Mouse (Mus musculus) midbrain, postnatal 0 days (tissue): ENCODE data around the gene Tmem88. TPM values are rescaled to one million over a fixed set of nuclear protein-coding genes. Genes with fewer than 3 reads are reported as not detected.

Source experiments
- ATAC-seq: fragments of 200-750 bp; cut with Nextera tagmentation; 2 replicates; pipeline ENCODE4 v1.8.0; 2017; ENCODE audit warnings: moderate number of reproducible peaks, mild to moderate bottlenecking, moderate TSS enrichment, moderate library complexity; ENCODE audit not compliant: low FRiP score
- DNase-seq: peaks from one replicate; pipeline ENCODE4 v3.0.0-alpha.2; 2015; ENCODE audit warnings: low spot score
- H3K27ac ChIP-seq: fragments of 300-500 bp; sonication (generic); 2 replicates; pipeline ENCODE4 v1.5.1; 2014; ENCODE audit warnings: low read depth, mild to moderate bottlenecking, low read length, mixed read lengths
- H3K27me3 ChIP-seq: fragments of 300-500 bp; sonication (generic); 2 replicates; pipeline ENCODE4 v1.6.1; 2014; ENCODE audit warnings: low read length, control low read depth, mixed read lengths; ENCODE audit not compliant: insufficient read depth
- H3K36me3 ChIP-seq: fragments of 300-500 bp; sonication (generic); 2 replicates; pipeline ENCODE4 v1.6.1; 2014; ENCODE audit warnings: low read length, control low read depth, mixed read lengths; ENCODE audit not compliant: insufficient read depth
- H3K4me1 ChIP-seq: fragments of 300-500 bp; sonication (generic); 2 replicates; pipeline ENCODE4 v1.6.1; 2014; ENCODE audit warnings: mild to moderate bottlenecking, control low read depth, antibody characterized with exemption, low read length, mixed read lengths; ENCODE audit not compliant: insufficient read depth
- H3K4me2 ChIP-seq: fragments of 300-500 bp; sonication (generic); 2 replicates; pipeline ENCODE4 v1.6.1; 2014; ENCODE audit warnings: low read depth, mild to moderate bottlenecking, low read length, mixed read lengths; ENCODE audit not compliant: poor library complexity, severe bottlenecking
- H3K4me3 ChIP-seq: fragments of 300-500 bp; sonication (generic); 2 replicates; pipeline ENCODE4 v1.5.1; 2014; ENCODE audit warnings: low read depth, mild to moderate bottlenecking, low read length, moderate library complexity
- H3K9ac ChIP-seq: fragments of 300-500 bp; sonication (generic); replicated peaks from 2 replicates; pipeline ENCODE4 v1.6.1; 2014; ENCODE audit warnings: mild to moderate bottlenecking, low read length, moderate library complexity, mixed read lengths; ENCODE audit not compliant: poor library complexity, severe bottlenecking
- H3K9me3 ChIP-seq: fragments of 300-500 bp; sonication (generic); 2 replicates; pipeline ENCODE4 v1.6.1; 2016; ENCODE audit warnings: low read length, control low read depth
- CTCF ChIP-seq: IDR thresholded peaks from 2 replicates; pipeline ENCODE4 v1.5.1; 2016; ENCODE audit warnings: antibody characterized with exemption, mild to moderate bottlenecking
- WGBS: fragments of 180-500 bp; shearing (Covaris S2); extraction: QIAGEN DNeasy Blood & Tissue Kit; methylation state at CpG from one replicate; pipeline ENCODE4 v1.1.7; 2014; 5-methylcytosine and 5-hydroxymethylcytosine counted together
- polyA plus RNA-seq: library from polyadenylated mRNA; unstranded; fragments of >200 nt; fragmentation: Nextera tagmentation; extraction: Ambion mirVana; gene quantifications from 2 replicates; pipeline ENCODE4 v1.2.1, GENCODE M21; 2015
- total RNA-seq: library from RNA; depleted of rRNA; stranded (reverse); fragments of >200 nt; gene quantifications from 2 replicates; pipeline ENCODE4 v1.2.3, GENCODE M21; 2014

Gene Tmem88
- total and polyA plus RNA-seq, 2 experiments from 2014 or later: 5.7 to 5.8 TPM

- H3K27ac ChIP-seq: no peak overlapping the region
- 41% methylated on average over 11 of the region's 11 CpGs for whole genome bisulfite sequencing
Observed at GRCm38 (mm10) chr11:69431829-69432639, 34.0 kb upstream of the Tmem88 start.

DNA sequence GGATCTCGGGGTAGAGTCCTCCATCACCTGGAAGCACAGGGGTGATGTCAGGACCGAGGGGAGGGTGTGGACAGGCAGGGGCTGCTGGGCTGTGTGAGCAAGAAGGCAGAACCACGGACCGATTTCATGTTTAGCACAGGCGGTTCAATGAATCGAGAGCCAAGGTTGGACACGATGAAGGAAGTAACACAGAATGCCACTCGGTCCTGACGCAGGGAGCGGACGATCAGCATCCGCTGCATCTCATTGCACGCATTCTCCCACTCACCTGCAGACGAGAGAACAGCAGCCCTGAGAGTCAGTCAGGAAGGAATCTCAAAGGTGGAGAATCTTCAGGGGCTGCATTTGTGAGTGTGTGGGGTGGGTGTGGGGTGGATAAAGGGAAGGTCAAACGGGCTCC lies 32.6 kb upstream of the Tmem88 start:
- H3K27ac ChIP-seq: no peak overlapping the region
- no peak overlapping the region for H3K4me2 ChIP-seq
- no peak for DNase-seq
- H3K36me3 ChIP-seq: no peaks in the 10 kb centered on the region
- no peak overlapping the region for H3K4me3 ChIP-seq
- no peak for ATAC-seq
- H3K27me3 ChIP-seq: no peaks in the 10 kb centered on the region
- no peak overlapping the region for H3K9ac ChIP-seq
- H3K9me3 ChIP-seq: no peaks in the 10 kb centered on the region
- no peaks in the 10 kb centered on the region for H3K4me1 ChIP-seq
- WGBS: 88% methylated on average over 15 of the region's 15 CpGs
- no peak for TF ChIP-seq CTCF

More at GRCm38 (mm10) chr11:69431829-69432639, 34.0 kb upstream of the Tmem88 start:
- H3K4me1 ChIP-seq: no peaks in the 10 kb centered on the region
- no peaks in the 10 kb centered on the region for H3K9me3 ChIP-seq
- peak; percentile 80 for ATAC-seq
- H3K9ac ChIP-seq: no peak overlapping the region
- no peak overlapping the region for H3K4me2 ChIP-seq
- peak; percentile 95 for DNase-seq
- no peaks in the 10 kb centered on the region for H3K36me3 ChIP-seq
- H3K4me3 ChIP-seq: no peak overlapping the region
- no peaks in the 10 kb centered on the region for H3K27me3 ChIP-seq
- peak; percentile 86 for TF ChIP-seq CTCF

DNA sequence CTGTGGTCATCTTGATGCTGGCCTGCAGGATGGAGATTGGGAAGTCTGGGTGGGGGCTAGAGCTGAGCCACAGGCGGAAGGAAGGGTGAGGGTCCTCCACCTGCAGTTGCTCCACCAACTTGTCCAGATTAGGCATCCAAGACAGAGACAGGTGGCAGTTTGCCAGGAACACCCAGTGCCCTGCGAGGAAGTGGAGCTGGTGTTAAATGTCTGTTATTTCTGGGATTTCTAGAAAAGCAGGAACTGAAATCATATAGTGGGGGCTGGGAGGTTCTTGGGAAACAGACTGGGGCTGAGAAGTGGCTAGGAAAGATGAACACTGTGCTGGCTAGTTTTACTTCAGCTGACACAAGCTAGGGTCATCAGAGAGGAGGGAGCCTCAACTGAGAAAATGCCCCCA lies 31.3 kb upstream of the Tmem88 start:
- Histone ChIP-seq H3K4me2 (no peak overlapping the region), H3K9me3 (no peaks in the 10 kb centered on the region), H3K27me3 (no peaks in the 10 kb centered on the region), H3K4me1 (no peaks in the 10 kb centered on the region), H3K36me3 (no peaks in the 10 kb centered on the region), H3K4me3 (no peak overlapping the region), H3K27ac (no peak overlapping the region), H3K9ac (no peak overlapping the region)
- no peak for ATAC-seq
- 43% methylated on average over 2 of the region's 2 CpGs for WGBS
- no peak for DNase-seq
- no peak for TF ChIP-seq CTCF

DNA sequence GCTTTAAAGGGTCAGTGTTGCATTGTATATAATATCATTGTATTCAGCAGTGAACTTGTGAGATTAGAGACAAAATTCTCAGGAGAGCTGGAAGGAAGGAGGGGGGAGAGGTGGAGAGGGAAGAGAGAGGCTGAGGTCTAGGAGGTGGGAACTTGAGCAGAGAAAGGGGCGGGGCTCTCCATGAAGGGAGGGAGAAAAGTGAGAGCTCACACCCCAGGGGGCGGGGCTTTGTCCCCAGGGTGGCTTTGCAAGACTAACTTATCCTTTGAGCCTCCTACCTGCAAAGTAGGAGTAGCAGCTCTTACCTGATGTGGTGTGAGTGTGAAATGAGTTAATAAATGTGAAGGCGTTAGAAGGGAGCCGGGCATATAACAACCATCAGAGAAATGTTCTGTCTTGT lies 30.7 kb upstream of the Tmem88 start:
- WGBS: 31% methylated on average over 4 of the region's 4 CpGs
- Histone ChIP-seq H3K36me3 (no peaks in the 10 kb centered on the region), H3K4me3 (no peak overlapping the region), H3K9ac (no peak overlapping the region), H3K9me3 (no peaks in the 10 kb centered on the region), H3K27ac (no peak overlapping the region), H3K4me1 (no peaks in the 10 kb centered on the region), H3K27me3 (no peaks in the 10 kb centered on the region), H3K4me2 (no peak overlapping the region)
- no peak for ATAC-seq
- DNase-seq: no peak
- no peak for TF ChIP-seq CTCF

DNA sequence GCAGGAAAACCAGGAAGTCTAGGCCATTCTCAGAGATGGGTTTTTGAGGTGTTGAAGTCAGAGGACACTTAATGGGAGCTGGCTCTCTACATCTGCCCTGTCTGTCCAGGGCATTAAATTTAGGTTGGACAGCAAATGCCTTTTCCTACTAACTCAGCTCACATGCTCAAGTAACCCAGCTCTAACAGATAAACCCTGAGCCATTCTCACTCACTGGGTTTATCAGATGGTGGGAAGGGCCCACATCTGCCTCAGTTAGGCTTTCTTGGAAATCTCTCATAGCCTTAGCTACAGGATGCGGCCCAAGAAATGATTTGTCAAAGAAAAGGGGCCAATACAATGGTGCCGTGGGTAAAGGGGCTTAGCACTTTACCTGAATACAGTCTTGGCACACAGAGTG lies 28.2 kb upstream of the Tmem88 start:
- no peaks in the 10 kb centered on the region for H3K9me3 ChIP-seq
- DNase-seq (no peak), ATAC-seq (no peak)
- H3K27me3 ChIP-seq: peaks cover 17% of the 10 kb centered on the region
- TF ChIP-seq CTCF: no peak
- no peak overlapping the region for H3K9ac ChIP-seq
- no peak overlapping the region for H3K4me3 ChIP-seq
- no peak overlapping the region for H3K27ac ChIP-seq
- no peak overlapping the region for H3K4me2 ChIP-seq
- 80% methylated on average over 2 of the region's 2 CpGs for WGBS
- H3K4me1 ChIP-seq: no peaks in the 10 kb centered on the region; the same call in 1 of the 2 replicates
- H3K36me3 ChIP-seq: no peaks in the 10 kb centered on the region

GRCm38 (mm10) chr11:69423885-69424284 lies 25.9 kb upstream of the Tmem88 start:
- TF ChIP-seq CTCF: no peak
- Histone ChIP-seq H3K9ac (no peak overlapping the region), H3K27ac (no peak overlapping the region), H3K4me2 (no peak overlapping the region), H3K4me3 (no peak overlapping the region), H3K9me3 (no peaks in the 10 kb centered on the region), H3K4me1 (peaks cover 5% of the 10 kb centered on the region; the same call in 1 of the 2 replicates), H3K36me3 (no peaks in the 10 kb centered on the region), H3K27me3 (peaks cover 20% of the 10 kb centered on the region)
- DNase-seq: no peak
- ATAC-seq: no peak
- WGBS: 76% methylated on average over 6 of the region's 6 CpGs
